Mouse (Mus musculus): ENCODE results near the gene Mgat4c. TPM values are rescaled to one million over a fixed set of nuclear protein-coding genes. Genes with fewer than 3 reads are reported as not detected.
"Not testable (repeated sequence)": the region's sequence is repeated elsewhere in the genome, so short reads cannot be mapped to it uniquely, and the experiment has no call there.

Gene Mgat4c
- polyA plus RNA-seq, 1 experiment: 23.8 TPM

DNA sequence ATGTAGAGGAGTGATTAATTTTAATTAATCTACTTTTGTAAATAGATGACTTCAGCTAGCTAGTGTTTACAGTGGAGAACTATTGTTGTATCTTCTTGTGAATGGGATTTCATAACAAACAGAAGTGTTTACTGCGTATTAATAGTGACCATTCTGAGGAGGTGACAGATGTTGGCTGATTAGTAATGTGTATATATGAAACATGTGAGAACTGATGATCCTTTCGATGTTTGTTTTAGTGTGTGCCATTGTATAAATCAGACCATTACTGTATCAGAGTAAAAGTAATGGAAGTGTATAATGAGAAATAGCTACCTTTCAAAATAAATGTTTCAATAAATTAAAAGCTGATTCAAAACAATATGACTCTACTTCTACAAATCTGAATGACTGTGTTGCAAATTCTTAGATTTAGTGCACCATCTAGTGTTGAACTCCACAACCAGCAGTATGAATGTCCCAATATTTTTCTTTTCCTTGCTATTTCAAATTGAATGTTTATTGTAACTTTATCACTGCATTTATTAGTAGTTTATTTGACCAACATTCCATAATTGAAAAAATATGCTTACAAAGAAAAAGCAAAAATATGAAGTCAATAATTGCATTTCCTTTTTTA, 736.5 kb downstream of the Mgat4c start:
- DNase-seq (ENCODE audit: low read depth, low spot score): no peak
- WGBS: 76% methylated on average over 2 of the region's 2 CpGs

GRCm38 (mm10) chr10:102435048-102435447, 753.8 kb downstream of the Mgat4c start:
- WGBS: under 1% methylated on average over 7 of the region's 7 CpGs
- DNase-seq (ENCODE audit: low read depth, low spot score): not testable (repeated sequence)

DNA sequence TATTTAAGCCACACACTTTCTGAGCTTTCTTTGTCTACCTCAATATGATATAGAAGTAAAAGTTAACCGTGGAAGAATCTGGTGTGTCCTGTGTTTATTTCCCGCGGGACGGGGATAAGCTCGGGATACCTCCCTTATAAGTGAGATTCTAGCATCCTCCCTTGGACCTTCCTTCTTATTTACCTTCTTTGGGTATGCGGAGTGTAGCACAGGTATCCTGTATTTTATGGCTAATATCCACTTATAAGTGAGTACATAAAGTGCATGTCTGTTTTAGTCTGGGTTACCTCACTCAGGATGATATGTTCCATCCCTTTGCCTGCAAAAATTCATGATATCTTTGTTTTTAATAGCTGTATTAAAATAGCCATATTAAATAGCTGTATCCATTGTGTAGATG, 754.2 kb downstream of the Mgat4c start:
- DNase-seq (ENCODE audit: low read depth, low spot score): not testable (repeated sequence)
- 19% methylated on average over 6 of the region's 6 CpGs for WGBS
